Mouse (Mus musculus) testis, adult 2 months (tissue): Measurements from ENCODE around the gene Wdtc1. TPM values are rescaled to one million over a fixed set of nuclear protein-coding genes. Genes with fewer than 3 reads are reported as not detected.

ENCODE experiments used
- H3K27ac ChIP-seq: fragments of 200-500 bp; 2 replicates; pipeline ENCODE4 v1.5.1; 2012; ENCODE audit warnings: low read depth, low read length; ENCODE audit not compliant: control insufficient read depth, insufficient read depth
- H3K27me3 ChIP-seq: fragments of 200-500 bp; 2 replicates; pipeline ENCODE4 v1.6.1; 2012; ENCODE audit warnings: mild to moderate bottlenecking, low read length, moderate library complexity; ENCODE audit not compliant: control insufficient read depth, insufficient read depth
- H3K36me3 ChIP-seq: fragments of 200-500 bp; 2 replicates; pipeline ENCODE4 v1.6.1; 2012; ENCODE audit warnings: mild to moderate bottlenecking, low read length; ENCODE audit not compliant: control insufficient read depth, insufficient read depth
- H3K4me1 ChIP-seq: fragments of 200-500 bp; 2 replicates; pipeline ENCODE4 v1.6.1; 2012; ENCODE audit warnings: low read length; ENCODE audit not compliant: control insufficient read depth, insufficient read depth
- H3K4me3 ChIP-seq: fragments of 200-500 bp; 2 replicates; pipeline ENCODE4 v1.5.1; 2012; ENCODE audit warnings: low read depth, mild to moderate bottlenecking, low read length, moderate library complexity, mixed read lengths; ENCODE audit not compliant: control insufficient read depth
- CTCF ChIP-seq: fragments of 200-500 bp; IDR thresholded peaks from 2 replicates; pipeline ENCODE4 v1.5.1; 2012; ENCODE audit warnings: low read depth, mild to moderate bottlenecking, inconsistent platforms, low read length, moderate library complexity; ENCODE audit not compliant: control insufficient read depth, insufficient read depth, insufficient replicate concordance
- POLR2A ChIP-seq: fragments of 200-500 bp; IDR thresholded peaks from 2 replicates; pipeline ENCODE4 v1.6.1; 2012; ENCODE audit warnings: low read depth, mild to moderate bottlenecking, inconsistent platforms, low read length, moderate library complexity; ENCODE audit not compliant: control insufficient read depth
- polyA plus RNA-seq: library from polyadenylated mRNA; depleted of rRNA; stranded (reverse); fragments of >200 nt; gene quantifications from 2 replicates; pipeline ENCODE4 v1.2.3, GENCODE M21; 2012

The Wdtc1 gene
- polyA plus RNA-seq, 1 experiment = 323 TPM

GRCm38 (mm10) chr4:133315991-133316390 is 37.3 kb downstream of the Wdtc1 start:
- Histone ChIP-seq H3K4me3 (no peak overlapping the region), H3K36me3 (no peaks in the 10 kb centered on the region; the same call in 1 of the 2 replicates), H3K27me3 (no peaks in the 10 kb centered on the region), H3K27ac (no peak overlapping the region), H3K4me1 (no peaks in the 10 kb centered on the region)
- TF ChIP-seq POLR2A = no peak
- no peak for TF ChIP-seq CTCF

GRCm38 (mm10) chr4:133314896-133315295 is 38.4 kb downstream of the Wdtc1 start:
- no peaks in the 10 kb centered on the region for H3K4me1 ChIP-seq
- TF ChIP-seq CTCF = no peak
- no peak for TF ChIP-seq POLR2A
- H3K4me3 ChIP-seq = no peak overlapping the region
- no peaks in the 10 kb centered on the region; the same call in 1 of the 2 replicates for H3K36me3 ChIP-seq
- no peaks in the 10 kb centered on the region for H3K27me3 ChIP-seq
- no peak overlapping the region for H3K27ac ChIP-seq

GRCm38 (mm10) chr4:133309948-133310347 is 43.3 kb downstream of the Wdtc1 start:
- H3K27me3 ChIP-seq = no peaks in the 10 kb centered on the region
- no peak overlapping the region for H3K4me3 ChIP-seq
- H3K4me1 ChIP-seq = no peaks in the 10 kb centered on the region
- no peak for TF ChIP-seq POLR2A
- peak; percentile 96 for TF ChIP-seq CTCF
- H3K27ac ChIP-seq = no peak overlapping the region
- peaks cover 2% of the 10 kb centered on the region; the same call in 1 of the 2 replicates for H3K36me3 ChIP-seq

- Histone ChIP-seq H3K4me3 (no peak overlapping the region), H3K4me1 (no peaks in the 10 kb centered on the region), H3K27me3 (no peaks in the 10 kb centered on the region), H3K36me3 (peaks cover 4% of the 10 kb centered on the region), H3K27ac (no peak overlapping the region)
- TF ChIP-seq CTCF = peak; percentile 80; the same call in 1 of the 2 replicates
- no peak for TF ChIP-seq POLR2A
Measured at GRCm38 (mm10) chr4:133307331-133307730, 46.0 kb downstream of the Wdtc1 start.

GRCm38 (mm10) chr4:133305825-133306224 is 47.5 kb downstream of the Wdtc1 start:
- TF ChIP-seq POLR2A (no peak), CTCF (no peak)
- H3K36me3 ChIP-seq = peaks cover 4% of the 10 kb centered on the region
- H3K4me3 ChIP-seq = no peak overlapping the region
- H3K27me3 ChIP-seq = no peaks in the 10 kb centered on the region
- no peaks in the 10 kb centered on the region for H3K4me1 ChIP-seq
- no peak overlapping the region for H3K27ac ChIP-seq

- Histone ChIP-seq H3K4me3 (no peak overlapping the region), H3K36me3 (peaks cover 4% of the 10 kb centered on the region), H3K27me3 (no peaks in the 10 kb centered on the region), H3K27ac (no peak overlapping the region), H3K4me1 (no peaks in the 10 kb centered on the region)
- no peak for TF ChIP-seq POLR2A
- TF ChIP-seq CTCF = no peak
Measured at GRCm38 (mm10) chr4:133304770-133305169, 48.5 kb downstream of the Wdtc1 start.

- no peak overlapping the region for H3K27ac ChIP-seq
Measured at GRCm38 (mm10) chr4:133302668-133303067, 50.6 kb downstream of the Wdtc1 start.

GRCm38 (mm10) chr4:133301802-133302201 is 51.5 kb downstream of the Wdtc1 start:
- H3K4me1 ChIP-seq = no peaks in the 10 kb centered on the region
- no peaks in the 10 kb centered on the region for H3K27me3 ChIP-seq
- peaks cover 4% of the 10 kb centered on the region for H3K36me3 ChIP-seq
- TF ChIP-seq CTCF (peak; percentile 66; the same call in 1 of the 2 replicates), POLR2A (no peak)
- no peak overlapping the region for H3K4me3 ChIP-seq
- H3K27ac ChIP-seq = no peak overlapping the region

More at GRCm38 (mm10) chr4:133302668-133303067, 50.6 kb downstream of the Wdtc1 start:
- Histone ChIP-seq H3K4me3 (no peak overlapping the region), H3K4me1 (no peaks in the 10 kb centered on the region), H3K36me3 (peaks cover 4% of the 10 kb centered on the region), H3K27me3 (no peaks in the 10 kb centered on the region)
- no peak for TF ChIP-seq POLR2A
- TF ChIP-seq CTCF = no peak
